Mouse (Mus musculus) hindbrain, embryonic 11.5 days (tissue): Measurements from ENCODE around the gene Maoa. TPM values are rescaled to one million over a fixed set of nuclear protein-coding genes. Genes with fewer than 3 reads are reported as not detected.

Experiments used
- ATAC-seq: fragments of 200-750 bp; cut with Nextera tagmentation; 2 replicates; pipeline ENCODE4 v1.8.0; 2017; ENCODE audit warnings: mild to moderate bottlenecking, moderate TSS enrichment, moderate library complexity; ENCODE audit not compliant: low FRiP score
- DNase-seq: peaks from one replicate; pipeline ENCODE4 v3.0.0-alpha.2; 2015; ENCODE audit warnings: low spot score
- H3K27ac ChIP-seq: fragments of 300-500 bp; sonication (generic); 2 replicates; pipeline ENCODE4 v1.5.1; 2014; ENCODE audit warnings: mild to moderate bottlenecking, low read depth, low read length
- H3K27me3 ChIP-seq: fragments of 300-500 bp; sonication (generic); 2 replicates; pipeline ENCODE4 v1.6.1; 2014; ENCODE audit warnings: mild to moderate bottlenecking, low read length, moderate library complexity, mixed read lengths; ENCODE audit not compliant: control insufficient read depth, insufficient read depth
- H3K36me3 ChIP-seq: fragments of 300-500 bp; sonication (generic); 2 replicates; pipeline ENCODE4 v1.6.1; 2014; ENCODE audit warnings: mild to moderate bottlenecking, low read length, moderate library complexity, mixed read lengths; ENCODE audit not compliant: control insufficient read depth, insufficient read depth
- H3K4me1 ChIP-seq: fragments of 300-500 bp; sonication (generic); replicated peaks from 2 replicates; pipeline ENCODE4 v1.6.1; 2014; ENCODE audit warnings: low read length, mixed read lengths; ENCODE audit not compliant: control insufficient read depth, insufficient read depth
- H3K4me2 ChIP-seq: fragments of 300-500 bp; sonication (generic); replicated peaks from 2 replicates; pipeline ENCODE4 v1.6.1; 2014; ENCODE audit warnings: mild to moderate bottlenecking, low read depth, low read length
- H3K4me3 ChIP-seq: fragments of 300-500 bp; sonication (generic); 2 replicates; pipeline ENCODE4 v1.5.1; 2014; ENCODE audit warnings: low read depth, low read length
- H3K9ac ChIP-seq: fragments of 300-500 bp; sonication (generic); 2 replicates; pipeline ENCODE4 v1.6.1; 2014; ENCODE audit warnings: low read depth, low read length
- H3K9me3 ChIP-seq: fragments of 300-500 bp; sonication (generic); 2 replicates; pipeline ENCODE4 v1.6.1; 2016; ENCODE audit warnings: low read length; ENCODE audit not compliant: control insufficient read depth
- WGBS: fragments of 180-500 bp; shearing (Covaris S2); extraction: QIAGEN DNeasy Blood & Tissue Kit; methylation state at CpG from one replicate; pipeline ENCODE4 v1.1.7; 2014; 5-methylcytosine and 5-hydroxymethylcytosine counted together
- polyA plus RNA-seq: library from polyadenylated mRNA; unstranded; fragments of >200 nt; fragmentation: Nextera tagmentation; extraction: Ambion mirVana; gene quantifications from 2 replicates; pipeline ENCODE4 v1.2.1, GENCODE M21; 2014

Maoa gene
- 11.7 and 11.8 TPM in 2 replicates for polyA plus RNA-seq

- peak; percentile 84 for ATAC-seq
- H3K27me3 ChIP-seq: no peaks in the 10 kb centered on the region
These were observed at the start of gene Maoa for GRCm38 (mm10) chrX:16619034-16619929. Gene Maoa, plus strand, starts transcription at chrX:16619698.

GRCm38 (mm10) chrX:16618225-16619033, 1.1 kb upstream of the Maoa start:
- peak overlapping the region; percentile 41 for H3K4me3 ChIP-seq
- peak overlapping the region; percentile 40; the same call in 1 of the 2 replicates for H3K9ac ChIP-seq
- no peaks in the 10 kb centered on the region for H3K4me1 ChIP-seq
- WGBS: 10% methylated on average over 47 of the region's 60 CpGs
- H3K36me3 ChIP-seq: no peaks in the 10 kb centered on the region
- peak overlapping the region; percentile 67 for H3K4me2 ChIP-seq
- H3K9me3 ChIP-seq: no peaks in the 10 kb centered on the region
- ATAC-seq: peak; percentile 96
- peak overlapping the region; percentile 25 for H3K27ac ChIP-seq
- DNase-seq: peak; percentile 79
- no peaks in the 10 kb centered on the region for H3K27me3 ChIP-seq

More at GRCm38 (mm10) chrX:16619034-16619929, at the start of gene Maoa:
- WGBS: 10% methylated on average over 31 of the region's 33 CpGs
- Histone ChIP-seq H3K4me3 (peak within 1 kb of the TSS; percentile 41), H3K4me1 (no peaks in the 10 kb centered on the region), H3K9ac (peak within 1 kb of the TSS; percentile 40; the same call in 1 of the 2 replicates), H3K9me3 (no peaks in the 10 kb centered on the region), H3K4me2 (peak within 1 kb of the TSS; percentile 67), H3K36me3 (no peaks in the 10 kb centered on the region), H3K27ac (peak within 1 kb of the TSS; percentile 25)
- peak; percentile 74 for DNase-seq

- 90% methylated on average over 2 of the region's 2 CpGs for WGBS
These were observed 37.0 kb downstream of the Maoa start for GRCm38 (mm10) chrX:16656511-16656910.

GRCm38 (mm10) chrX:16706094-16706493, 86.6 kb downstream of the Maoa start:
- Histone ChIP-seq H3K4me1 (no peaks in the 10 kb centered on the region), H3K9ac (no peak overlapping the region), H3K27ac (no peak overlapping the region), H3K36me3 (no peaks in the 10 kb centered on the region), H3K4me2 (no peak overlapping the region), H3K9me3 (no peaks in the 10 kb centered on the region), H3K4me3 (no peak overlapping the region), H3K27me3 (no peaks in the 10 kb centered on the region)
- ATAC-seq (no peak), DNase-seq (no peak)
- WGBS: 82% methylated on average over 1 of the region's 1 CpGs

More at GRCm38 (mm10) chrX:16656511-16656910, 37.0 kb downstream of the Maoa start:
- DNase-seq (no peak), ATAC-seq (no peak)
- Histone ChIP-seq H3K9ac (no peak overlapping the region), H3K4me1 (no peaks in the 10 kb centered on the region), H3K4me3 (no peak overlapping the region), H3K4me2 (no peak overlapping the region), H3K27ac (no peak overlapping the region), H3K27me3 (no peaks in the 10 kb centered on the region), H3K36me3 (no peaks in the 10 kb centered on the region), H3K9me3 (no peaks in the 10 kb centered on the region)

- no peak overlapping the region for H3K4me2 ChIP-seq
- DNase-seq (no peak), ATAC-seq (no peak)
- H3K4me3 ChIP-seq: no peak overlapping the region
- WGBS: 92% methylated on average over 1 of the region's 1 CpGs
- H3K27ac ChIP-seq: no peak overlapping the region
- H3K9ac ChIP-seq: no peak overlapping the region
- H3K9me3 ChIP-seq: no peaks in the 10 kb centered on the region
- H3K36me3 ChIP-seq: no peaks in the 10 kb centered on the region
- no peaks in the 10 kb centered on the region for H3K4me1 ChIP-seq
- H3K27me3 ChIP-seq: no peaks in the 10 kb centered on the region
These were observed 94.5 kb downstream of the Maoa start for GRCm38 (mm10) chrX:16714033-16714432.

Other genes starting within 250 kb of the Maoa start
- gene Cypt1, start 96.8 kb upstream of the Maoa start, polyA plus RNA-seq: not detected in 2 replicates
- gene Maob, start 197.7 kb downstream of the Maoa start, polyA plus RNA-seq: 4.5 and 4.9 TPM in 2 replicates